Mouse (Mus musculus) thymus, adult 2 months (tissue): ENCODE measurements around the gene Oser1.

Experiments used
- CTCF ChIP-seq: fragments of 200-500 bp; IDR thresholded peaks from 2 replicates; pipeline ENCODE4 v1.5.1; 2012; ENCODE audit warnings: mild to moderate bottlenecking, control low read depth, low read length, moderate library complexity, borderline replicate concordance; ENCODE audit not compliant: control insufficient read depth, poor library complexity, insufficient read depth; ENCODE audit errors: extremely low read depth
- POLR2A ChIP-seq: fragments of 200-500 bp; IDR thresholded peaks from 2 replicates; pipeline ENCODE4 v1.6.1; 2012; ENCODE audit warnings: mild to moderate bottlenecking, low read length, control low read depth, moderate library complexity; ENCODE audit not compliant: control insufficient read depth, poor library complexity, insufficient read depth; ENCODE audit errors: extremely low read depth

DNA sequence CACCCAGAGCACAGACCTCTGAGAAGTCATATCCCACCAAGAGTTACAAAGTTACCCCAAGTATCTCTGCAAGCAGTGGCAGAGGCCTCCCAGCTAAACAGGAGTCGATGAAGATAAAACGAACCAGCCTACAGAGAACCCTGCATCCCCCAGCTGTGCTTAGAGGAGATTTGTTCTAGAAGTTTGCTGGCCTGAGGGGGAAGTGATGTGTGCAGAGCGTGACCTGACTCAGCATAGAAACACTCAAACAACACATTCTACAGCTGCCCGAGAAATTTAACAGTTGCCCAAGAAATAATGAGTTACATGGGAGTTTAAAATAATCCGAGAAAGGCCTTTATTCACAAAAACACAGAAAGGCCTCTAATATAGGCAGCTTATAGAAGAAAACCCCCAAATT is 65.8 kb downstream of the Oser1 start:
- TF ChIP-seq CTCF (no peak), POLR2A (no peak)
